Mouse (Mus musculus) monocyte, adult 5-6 weeks (primary cell): Measurements from ENCODE around the gene Olfr575. TPM values are rescaled to one million over a fixed set of nuclear protein-coding genes. Genes with fewer than 3 reads are reported as not detected.

Experiments used
- total RNA-seq: library from RNA; stranded (forward); fragments of 200-1000, 200-491, 200-594 nt; gene quantifications from 3 replicates; pipeline ENCODE4 v1.2.3, GENCODE M21; 2017

Olfr575 gene
- total RNA-seq, 1 experiment from 2014 or later, result not detected

Other genes with a start within 250 kb of the Olfr575 start
- gene Olfr33, start 239.7 kb downstream of the Olfr575 start, total RNA-seq, result not detected in 3 replicates
- gene Olfr559, start 231.3 kb downstream of the Olfr575 start, total RNA-seq, result not detected in 3 replicates
- gene Olfr560, start 199.4 kb downstream of the Olfr575 start, total RNA-seq, result not detected in 3 replicates
- gene Olfr78, start 199.3 kb downstream of the Olfr575 start, total RNA-seq, result not detected in 3 replicates
- not detected in 3 replicates for gene Olfr561, start 187.6 kb downstream of the Olfr575 start, total RNA-seq
- gene Olfr564, start 155.3 kb downstream of the Olfr575 start, total RNA-seq, result not detected in 3 replicates
- gene Olfr566, start 100.0 kb downstream of the Olfr575 start, total RNA-seq, result not detected in 3 replicates
- gene Olfr568, start 81.7 kb downstream of the Olfr575 start, total RNA-seq, result not detected in 3 replicates
- not detected in 3 replicates for gene Olfr569, start 67.9 kb downstream of the Olfr575 start, total RNA-seq
- not detected in 3 replicates for gene Olfr570, start 64.2 kb downstream of the Olfr575 start, total RNA-seq
- gene Olfr571, start 41.2 kb downstream of the Olfr575 start, total RNA-seq, result not detected in 3 replicates
- gene Olfr572, start 34.4 kb downstream of the Olfr575 start, total RNA-seq, result not detected in 3 replicates
- gene Olfr573-ps1, start 16.2 kb downstream of the Olfr575 start, total RNA-seq, result not detected in 3 replicates
- gene Olfr574, start 10.3 kb downstream of the Olfr575 start, total RNA-seq, result not detected in 3 replicates
- gene Olfr576, start 3.9 kb upstream of the Olfr575 start, total RNA-seq, result not detected in 3 replicates
- gene Olfr577, start 17.2 kb upstream of the Olfr575 start, total RNA-seq, result not detected in 3 replicates
- gene Olfr578, start 30.5 kb upstream of the Olfr575 start, total RNA-seq, result not detected in 3 replicates
- gene Olfr582, start 79.2 kb upstream of the Olfr575 start, total RNA-seq, result not detected in 3 replicates
- not detected in 3 replicates for gene Olfr583, start 92.5 kb upstream of the Olfr575 start, total RNA-seq
- gene Olfr584, start 123.1 kb upstream of the Olfr575 start, total RNA-seq, result not detected in 3 replicates
- 1.3 TPM in 1 of 3 replicates, not detected in the others for gene Olfr585, start 138.9 kb upstream of the Olfr575 start, total RNA-seq
- gene Olfr586, start 166.9 kb upstream of the Olfr575 start, total RNA-seq, result not detected in 3 replicates
- not detected in 3 replicates for gene Olfr588-ps1, start 182.1 kb upstream of the Olfr575 start, total RNA-seq
- not detected in 3 replicates for gene Olfr589, start 197.6 kb upstream of the Olfr575 start, total RNA-seq
- gene Olfr591, start 219.6 kb upstream of the Olfr575 start, total RNA-seq, result not detected in 3 replicates
- 0.10 TPM in 1 of 3 replicates, not detected in the others for gene Olfr592, start 226.0 kb upstream of the Olfr575 start, total RNA-seq